Mouse (Mus musculus): ENCODE results near the gene Fam189a2. TPM values are rescaled to one million over a fixed set of nuclear protein-coding genes. Genes with fewer than 3 reads are reported as not detected.

Gene Fam189a2
- total RNA-seq (2022): 10 to 100 TPM in 1 of 4 experiments, 1 to 10 TPM in 3; 9.2 to 12.1 (median 9.6) TPM

DNA sequence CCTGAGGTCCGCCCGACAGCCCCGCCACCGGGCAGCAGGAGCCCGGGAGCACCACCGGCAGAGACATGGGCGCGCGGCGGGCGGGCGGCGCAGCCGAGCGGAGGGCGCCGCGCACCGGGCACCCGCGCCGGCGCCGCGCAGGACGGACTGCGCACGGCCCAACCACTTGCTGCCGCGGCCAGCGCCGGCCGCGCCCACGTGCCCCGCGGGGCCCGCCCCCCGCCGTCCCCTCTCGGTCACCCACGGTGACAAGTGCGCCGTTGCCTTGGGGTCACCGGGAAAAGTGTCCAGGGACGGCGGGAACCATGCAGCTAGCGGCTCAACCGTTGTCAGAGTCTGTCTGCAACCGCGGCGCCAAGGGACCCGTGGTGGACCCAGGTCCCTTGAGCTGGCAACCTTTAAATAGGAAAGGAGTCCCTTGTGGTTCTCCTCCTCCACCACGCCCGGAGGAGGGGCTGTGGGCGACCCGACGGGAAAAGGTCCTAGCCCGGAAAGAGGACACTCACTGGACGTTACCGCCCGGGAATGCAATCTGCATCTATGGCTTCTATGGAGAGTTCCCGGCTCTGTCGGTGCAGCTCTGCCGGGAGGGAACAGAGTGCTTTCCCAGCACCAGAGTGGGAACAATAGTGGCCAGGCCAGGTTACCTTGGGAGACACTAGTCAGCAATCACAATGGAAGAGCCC, at the start of gene Fam189a2:
Fam189a2 (minus strand) TSS at position 149 of the 686 bp plus-strand sequence.
- DNase-seq (ENCODE audit: low spot score in 2 of 2): peak in 1 of 2 experiments; percentile 18

DNA sequence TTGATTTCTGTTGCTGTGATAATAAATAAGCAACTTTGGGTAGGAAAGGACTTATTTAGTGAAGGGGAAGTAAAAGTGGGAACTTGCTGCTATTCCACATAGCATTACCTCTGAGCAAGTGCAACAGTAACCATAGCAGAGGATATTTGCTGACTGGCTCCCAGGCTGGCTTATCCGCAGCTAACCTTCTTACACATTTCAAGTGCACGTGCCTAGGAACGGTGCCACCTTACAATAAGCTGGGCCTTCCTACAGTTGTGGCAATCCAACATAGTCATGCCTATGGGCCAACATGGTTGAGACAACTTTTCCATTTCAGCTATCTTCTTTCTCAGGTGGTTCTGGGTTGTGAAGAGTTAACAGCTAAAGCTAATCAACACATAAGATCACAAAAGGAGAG, 46.8 kb upstream of the Fam189a2 start:
- DNase-seq (ENCODE audit: low spot score in 2 of 2): no peak

DNA sequence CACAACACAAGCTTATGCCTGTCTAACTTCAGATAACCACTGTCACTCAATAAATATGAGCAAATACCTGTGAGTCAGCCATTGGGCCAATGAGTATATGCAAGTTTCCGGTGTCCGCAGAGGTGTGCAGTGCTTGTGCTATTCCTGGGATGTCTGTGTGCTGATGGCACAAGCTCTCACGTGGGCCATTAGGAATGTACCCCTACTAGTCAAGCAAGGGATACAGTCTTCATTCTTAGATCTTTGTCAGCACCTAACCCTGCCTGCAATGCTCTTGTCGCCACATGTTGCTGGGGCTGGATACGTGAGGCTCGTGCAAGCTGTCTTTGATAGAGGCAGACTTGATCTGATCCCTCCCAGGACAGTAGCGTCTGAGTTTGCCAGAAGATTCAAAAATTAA, 45.7 kb upstream of the Fam189a2 start:
- DNase-seq (ENCODE audit: low spot score in 2 of 2): no peak

DNA sequence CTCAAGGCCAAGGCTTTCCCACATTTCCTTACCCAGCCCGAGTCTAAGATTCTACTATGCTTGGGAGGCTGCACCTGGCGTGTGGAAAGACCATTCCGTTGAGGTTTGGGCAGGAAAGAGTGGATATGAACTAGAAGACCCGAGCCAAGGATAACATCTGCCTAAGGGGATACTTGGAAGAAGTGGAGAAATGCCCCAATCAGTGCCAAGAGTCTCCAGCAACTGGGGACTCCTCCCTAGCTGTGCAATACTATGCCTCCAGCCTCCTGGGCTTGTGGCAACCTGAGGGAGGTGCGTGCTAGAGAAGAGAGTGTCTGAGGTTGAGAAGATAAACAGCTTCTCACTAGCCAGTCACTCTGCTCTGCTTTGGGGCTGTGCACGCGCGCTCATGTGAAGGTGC, 45.1 kb upstream of the Fam189a2 start:
- no peak for DNase-seq (ENCODE audit: low spot score in 2 of 2)

DNA sequence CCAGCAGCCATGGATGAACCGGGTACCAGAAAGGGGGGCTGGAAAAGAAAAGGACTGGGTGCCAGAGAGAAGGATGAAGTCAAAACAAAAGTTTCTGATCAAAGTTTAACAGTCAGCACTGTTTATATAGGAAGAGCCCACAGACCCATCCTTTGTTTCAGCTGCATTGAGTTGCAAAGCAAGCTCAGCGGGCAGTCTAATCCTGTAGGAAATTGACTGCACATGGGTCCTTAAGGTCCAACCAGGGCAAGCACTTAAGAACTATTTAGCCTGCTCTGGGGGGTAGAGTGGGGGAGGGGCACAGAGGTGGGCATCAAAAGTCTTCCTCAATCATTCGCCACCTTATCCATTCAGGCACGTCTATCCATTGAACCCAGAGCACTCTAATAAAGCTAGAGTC, 42.3 kb upstream of the Fam189a2 start:
- no peak for DNase-seq (ENCODE audit: low spot score in 2 of 2)

DNA sequence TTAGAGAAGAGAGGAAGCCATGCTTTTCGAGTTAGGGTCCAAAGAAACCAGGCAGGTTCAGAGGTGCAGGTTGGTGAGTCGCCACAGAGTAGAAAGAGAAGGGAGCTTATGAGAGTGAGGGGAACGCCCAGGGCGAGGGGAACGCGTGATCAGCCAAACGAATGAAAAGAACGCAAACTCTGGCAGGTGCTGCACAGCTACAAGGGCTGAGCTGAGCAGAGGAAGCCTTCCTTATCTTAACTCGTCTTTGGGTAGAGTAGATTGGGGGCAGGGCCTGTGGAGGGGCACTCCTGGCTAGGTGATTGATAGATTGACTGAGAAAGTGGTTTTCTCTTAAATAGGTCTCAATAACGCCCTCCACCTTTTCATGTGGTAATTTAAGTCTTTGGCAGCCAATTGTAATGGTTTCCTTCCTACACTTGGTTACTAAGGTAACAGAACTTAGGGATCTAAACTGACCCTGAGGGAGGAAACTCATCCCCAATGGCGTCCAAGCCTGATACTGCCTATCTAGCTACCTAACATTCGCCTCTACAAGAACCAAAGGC, 33.6 kb upstream of the Fam189a2 start:
- no peak for DNase-seq (ENCODE audit: low spot score in 2 of 2)

DNA sequence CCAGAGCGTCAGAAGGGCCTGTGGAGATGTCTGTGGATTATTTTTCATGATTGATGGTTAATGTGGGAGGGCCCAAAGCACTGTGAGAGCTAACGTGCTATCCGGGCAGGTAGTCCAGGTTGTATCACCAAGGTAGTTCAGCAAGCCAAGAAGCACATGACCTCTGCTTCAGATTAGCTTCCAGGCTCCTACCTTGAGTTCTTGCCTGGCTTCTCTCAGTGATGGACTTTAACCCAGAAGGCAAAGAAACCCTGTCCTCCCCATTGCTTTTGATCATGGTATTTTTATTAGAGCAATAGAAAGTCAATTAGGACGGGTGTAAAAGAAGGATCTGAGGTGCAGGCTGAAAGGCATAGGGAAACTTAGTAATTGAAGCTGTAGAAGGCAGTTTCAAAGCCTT, 32.8 kb upstream of the Fam189a2 start:
- no peak for DNase-seq (ENCODE audit: low spot score in 2 of 2)

DNA sequence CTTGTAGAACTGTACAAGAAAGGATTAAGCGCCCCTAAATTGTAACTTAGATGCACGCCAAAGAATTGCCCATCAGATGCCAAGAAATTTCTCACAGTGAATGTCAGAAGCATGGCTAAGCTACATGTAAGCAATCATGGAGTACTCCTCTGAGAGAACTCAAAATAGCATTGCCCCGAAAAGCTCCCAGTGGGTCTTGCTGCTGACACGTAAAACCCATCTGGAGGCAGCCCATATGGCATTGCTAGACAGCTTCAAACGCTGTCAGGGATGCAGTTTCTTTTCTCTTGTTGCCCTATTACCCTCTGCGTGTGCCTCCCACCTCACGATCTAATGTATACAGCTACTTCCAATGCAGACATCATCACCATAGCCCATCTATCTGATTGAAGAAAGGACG, 28.0 kb upstream of the Fam189a2 start:
- DNase-seq (ENCODE audit: low spot score in 2 of 2): no peak

DNA sequence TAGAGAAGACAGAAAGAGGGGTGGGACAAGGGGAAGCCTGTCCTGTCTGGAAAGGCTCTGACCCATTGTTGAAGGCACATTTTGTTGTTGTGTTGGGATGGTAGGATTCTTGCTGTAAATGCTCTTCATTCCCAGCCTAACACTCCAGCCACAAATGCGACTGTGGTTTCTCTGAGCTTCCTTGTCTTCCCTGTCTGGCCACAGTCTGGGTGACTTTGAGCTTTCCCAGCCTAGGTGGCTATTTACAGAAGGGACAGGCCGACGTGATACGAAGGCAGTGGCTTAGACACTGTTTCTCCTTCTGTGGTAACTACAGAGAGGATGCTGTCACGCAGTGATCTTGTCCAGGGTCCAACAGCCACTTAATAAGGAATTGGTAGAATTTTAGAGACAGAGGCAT, 27.2 kb upstream of the Fam189a2 start:
- no peak for DNase-seq (ENCODE audit: low spot score in 2 of 2)

DNA sequence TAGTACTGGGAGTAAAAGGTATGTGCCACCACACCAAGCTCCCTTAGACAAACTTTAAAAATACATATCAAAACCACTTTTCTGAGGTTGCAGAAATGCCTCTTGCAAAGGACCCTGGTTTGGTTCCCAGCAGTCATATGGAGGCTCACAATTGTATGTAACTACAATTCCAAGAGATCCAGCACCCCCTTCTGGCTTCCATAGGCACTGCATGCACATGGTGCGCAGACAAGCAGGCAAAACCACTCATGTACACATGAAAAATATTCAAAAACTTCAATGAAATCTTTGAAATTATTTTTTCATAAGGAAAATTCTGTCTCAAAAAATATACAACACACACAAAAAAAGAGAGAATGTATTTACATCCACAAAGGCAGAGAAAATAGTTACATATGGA, 26.1 kb upstream of the Fam189a2 start:
- no peak for DNase-seq (ENCODE audit: low spot score in 2 of 2)

DNA sequence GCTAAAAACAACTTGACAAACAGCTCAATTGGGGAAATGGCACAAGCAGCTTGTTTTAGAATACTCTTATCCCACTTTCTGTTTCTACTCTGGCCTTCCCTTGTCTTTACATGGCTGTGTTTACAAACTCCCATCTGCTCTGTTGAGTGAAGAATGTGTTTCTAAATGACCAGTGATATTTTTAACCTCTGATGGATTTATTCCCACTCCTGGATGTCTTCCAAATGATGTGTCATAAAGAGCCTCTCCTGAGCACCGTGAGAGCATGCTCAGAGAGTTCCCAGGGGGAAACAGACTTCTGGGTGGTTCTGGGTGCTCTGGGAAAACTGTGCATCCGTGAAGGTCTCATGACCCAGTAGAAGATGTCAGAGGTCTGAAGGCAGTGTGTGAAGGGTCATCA, 24.1 kb upstream of the Fam189a2 start:
- DNase-seq (ENCODE audit: low spot score in 2 of 2): no peak

DNA sequence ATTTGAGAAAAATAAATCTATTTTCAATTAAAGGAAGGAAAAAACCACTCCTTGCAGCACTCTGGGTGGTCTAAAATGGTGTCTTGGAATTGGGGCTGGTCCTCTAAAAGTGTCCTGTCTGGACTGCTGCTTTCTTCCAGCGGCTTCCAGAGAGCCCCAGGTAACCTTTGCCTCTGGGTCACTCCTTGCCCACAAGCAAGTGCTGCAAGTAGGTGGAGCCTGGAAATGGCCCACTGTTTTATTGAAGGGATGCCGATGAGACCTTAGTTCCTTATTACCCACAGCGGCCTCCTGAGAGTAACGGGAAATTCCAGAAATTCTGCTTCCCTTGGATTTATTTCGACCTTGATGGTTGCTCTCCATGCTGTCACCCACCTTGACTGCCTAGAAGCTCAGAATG, 23.4 kb upstream of the Fam189a2 start:
- DNase-seq (ENCODE audit: low spot score in 2 of 2): no peak

DNA sequence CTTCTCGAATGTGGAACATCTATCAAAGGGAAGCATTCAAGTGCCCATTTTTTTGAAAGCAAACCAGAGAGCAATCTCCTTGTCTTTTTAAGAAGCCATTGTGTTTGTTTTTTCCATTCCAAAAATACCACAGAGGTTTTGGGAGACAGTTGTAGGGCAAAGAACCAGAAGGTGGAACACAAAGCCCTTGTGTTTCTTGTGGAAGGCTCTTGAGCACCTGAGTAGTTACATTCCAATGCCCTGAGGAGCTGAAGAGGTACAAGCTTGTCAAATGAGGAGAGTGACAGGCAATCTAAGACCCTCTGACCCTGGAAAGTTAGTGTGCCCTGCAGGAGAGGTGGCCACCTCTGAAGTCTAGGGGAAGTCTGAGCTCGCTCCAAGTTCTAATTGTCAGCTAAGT, 19.7 kb upstream of the Fam189a2 start:
- DNase-seq (ENCODE audit: low spot score in 2 of 2): no peak

DNA sequence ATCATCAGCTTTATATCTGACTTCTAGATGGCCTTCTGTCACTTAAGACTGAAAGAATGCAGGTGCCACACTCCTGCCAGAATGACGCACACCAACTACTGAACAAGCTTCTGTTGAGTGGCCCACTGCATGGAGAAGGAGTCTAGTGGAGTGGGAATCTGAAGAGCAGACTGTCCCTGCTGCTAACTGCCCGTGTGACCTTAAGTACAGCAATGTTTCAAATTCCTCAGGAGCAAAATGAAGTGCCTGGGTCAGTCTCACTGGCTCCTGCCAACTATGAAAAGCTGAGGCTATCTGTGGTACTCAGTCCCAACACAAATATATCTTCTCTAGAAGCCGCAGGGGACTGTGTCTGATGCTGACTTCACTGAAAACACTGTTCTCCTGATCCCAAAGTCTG, 18.5 kb upstream of the Fam189a2 start:
- no peak for DNase-seq (ENCODE audit: low spot score in 2 of 2)

DNA sequence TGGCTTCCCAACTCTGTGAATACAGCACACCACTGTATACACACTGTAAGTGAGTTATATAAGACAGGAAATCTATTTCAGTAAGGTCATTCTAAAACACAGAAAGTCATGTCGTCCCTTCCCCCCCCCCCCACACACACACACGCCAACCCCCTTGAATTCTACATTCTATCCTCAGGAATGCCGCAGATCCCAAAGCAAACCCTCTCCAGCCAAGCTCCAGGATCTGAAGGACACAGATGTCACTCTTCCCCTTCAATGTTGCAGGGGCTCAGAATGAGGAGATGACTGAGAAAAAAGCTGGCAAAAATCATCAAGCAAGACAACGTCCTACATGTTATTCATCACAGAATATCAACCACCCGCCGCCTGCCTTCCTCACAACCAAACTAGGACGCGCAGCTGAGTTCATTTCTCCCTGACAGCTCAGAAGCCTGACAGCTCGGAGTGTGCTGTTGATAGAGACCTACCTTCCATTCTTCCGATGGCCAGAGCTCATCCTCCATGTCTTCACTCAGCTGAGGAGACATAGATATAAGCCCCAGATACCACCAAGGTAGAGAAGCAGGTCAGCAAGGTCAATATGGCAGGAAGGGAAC, 15.7 kb upstream of the Fam189a2 start:
- DNase-seq (ENCODE audit: low spot score in 2 of 2): no peak

DNA sequence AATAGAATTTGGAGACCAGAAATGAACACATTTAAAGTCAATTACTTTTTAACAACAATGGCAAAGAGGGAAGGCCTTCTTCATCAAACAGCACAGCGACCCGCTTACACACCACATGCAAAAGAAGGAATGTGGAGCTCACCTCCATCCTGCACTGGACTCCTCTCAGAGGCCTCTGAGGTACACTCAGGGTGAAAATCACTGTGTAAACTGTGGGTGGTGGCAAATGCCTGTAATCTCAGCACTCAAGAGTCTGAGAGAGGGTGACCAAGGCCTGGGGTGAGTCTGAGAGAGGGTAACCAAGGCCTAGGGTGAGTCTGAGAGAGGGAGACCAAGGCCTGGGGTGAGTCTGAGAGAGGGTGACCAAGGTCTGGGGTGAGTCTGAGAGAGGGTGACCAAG, 11.6 kb upstream of the Fam189a2 start:
- no peak for DNase-seq (ENCODE audit: low spot score in 2 of 2)

DNA sequence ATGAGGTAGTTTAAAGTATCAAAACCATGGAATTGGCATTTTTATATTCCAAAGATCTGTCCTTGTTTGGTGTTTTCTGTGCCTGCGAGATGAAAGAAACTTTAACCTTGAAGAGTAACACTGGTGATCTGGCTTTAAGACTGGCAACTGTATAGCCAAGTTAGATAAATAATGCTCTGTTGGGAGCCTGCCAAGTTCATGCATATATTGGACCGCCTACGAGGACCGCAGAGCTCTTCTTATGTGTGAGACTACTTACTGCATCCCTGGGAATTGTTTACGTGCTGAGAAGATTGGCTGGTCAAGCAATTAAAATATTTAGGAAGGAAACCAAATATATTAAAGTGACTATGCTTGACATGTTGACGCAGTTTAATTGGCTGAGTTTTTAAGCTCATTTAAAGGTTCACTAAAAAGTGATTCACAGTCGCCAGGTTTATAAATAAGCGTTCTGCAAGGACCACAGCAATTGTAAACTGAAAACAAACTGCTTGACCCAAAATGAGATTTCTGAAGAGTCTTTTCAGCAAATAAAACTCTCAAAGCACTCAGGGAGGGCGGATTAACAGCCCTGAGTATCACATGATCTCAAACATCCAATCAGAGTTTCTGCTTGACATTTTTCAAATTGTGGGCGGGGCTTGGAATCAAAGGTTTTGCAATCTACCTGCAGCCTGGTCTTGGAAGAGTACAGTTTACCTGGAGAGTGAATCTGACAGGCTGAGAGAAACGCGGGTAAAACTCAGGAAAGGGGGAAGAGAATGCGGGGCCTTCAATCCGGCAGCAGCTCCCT, 8.4 kb upstream of the Fam189a2 start:
- no peak for DNase-seq (ENCODE audit: low spot score in 2 of 2)

DNA sequence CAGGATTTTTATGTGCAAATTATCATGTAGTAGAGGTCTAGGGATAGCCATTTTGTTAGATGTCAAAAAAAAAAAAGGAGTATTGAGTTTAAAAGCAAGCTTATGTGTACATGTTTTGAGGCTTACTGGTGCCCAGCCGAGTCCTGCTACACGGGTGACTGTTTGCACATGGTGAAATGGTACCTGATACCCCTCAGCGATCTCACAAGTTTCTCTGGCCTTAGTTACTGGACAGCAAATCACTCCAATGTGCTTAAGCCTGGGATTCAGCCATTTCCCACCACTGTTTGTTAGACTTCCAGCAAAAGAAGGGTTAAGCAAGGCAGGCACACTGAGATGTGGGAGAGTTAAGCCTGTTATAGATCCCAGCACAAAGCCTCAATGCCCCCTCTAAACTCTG, 3.5 kb upstream of the Fam189a2 start:
- no peak for DNase-seq (ENCODE audit: low spot score in 2 of 2)

DNA sequence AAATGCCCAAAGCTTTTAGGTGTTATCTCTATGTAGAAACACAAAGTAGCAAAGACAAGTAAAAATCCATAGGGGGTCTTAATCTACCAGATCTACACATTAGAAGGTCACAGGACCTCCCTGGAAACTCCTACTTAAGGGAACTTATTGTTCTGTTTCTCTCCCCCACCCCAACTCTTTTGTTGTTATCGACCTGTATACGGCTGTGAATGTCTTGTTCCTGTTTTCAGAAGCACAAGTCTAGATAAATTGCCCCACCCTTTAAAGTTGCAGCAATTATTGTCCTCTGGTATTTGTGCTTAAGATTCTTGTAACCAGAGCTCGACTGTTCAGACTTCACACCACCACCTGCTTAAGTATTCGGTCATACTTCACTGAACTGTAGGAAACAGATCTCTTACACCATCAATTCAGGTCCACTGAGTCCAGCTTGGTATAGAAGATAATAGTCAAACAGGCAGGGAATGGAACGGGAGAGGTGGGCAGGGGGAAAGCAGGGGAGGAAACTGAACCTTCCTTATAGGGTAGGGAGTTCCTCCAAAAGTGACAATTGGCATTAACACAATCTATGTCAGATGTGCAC, 1.9 kb upstream of the Fam189a2 start:
- DNase-seq (ENCODE audit: low spot score in 2 of 2): no peak

DNA sequence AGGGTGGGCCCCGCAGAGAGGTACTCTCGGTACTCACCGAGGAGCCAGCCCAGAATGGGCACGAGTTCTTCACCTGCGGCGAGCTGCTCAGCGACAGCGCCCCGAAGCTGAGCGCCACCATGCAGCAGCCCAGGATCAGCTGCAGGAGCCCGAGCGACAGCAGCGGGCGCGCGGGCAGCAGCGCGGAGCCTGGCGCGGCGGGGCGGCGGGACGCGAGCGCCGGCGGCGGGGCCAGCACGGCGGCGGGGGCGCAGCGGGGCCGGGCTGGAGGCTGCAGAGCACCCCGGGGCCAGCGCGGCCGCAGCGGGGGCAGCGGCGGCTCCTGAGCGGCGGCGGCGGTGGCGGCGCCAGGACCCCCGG, 328 bp downstream of the Fam189a2 start:
- DNase-seq (ENCODE audit: low spot score in 2 of 2): peak; percentile 21 to 30

DNA sequence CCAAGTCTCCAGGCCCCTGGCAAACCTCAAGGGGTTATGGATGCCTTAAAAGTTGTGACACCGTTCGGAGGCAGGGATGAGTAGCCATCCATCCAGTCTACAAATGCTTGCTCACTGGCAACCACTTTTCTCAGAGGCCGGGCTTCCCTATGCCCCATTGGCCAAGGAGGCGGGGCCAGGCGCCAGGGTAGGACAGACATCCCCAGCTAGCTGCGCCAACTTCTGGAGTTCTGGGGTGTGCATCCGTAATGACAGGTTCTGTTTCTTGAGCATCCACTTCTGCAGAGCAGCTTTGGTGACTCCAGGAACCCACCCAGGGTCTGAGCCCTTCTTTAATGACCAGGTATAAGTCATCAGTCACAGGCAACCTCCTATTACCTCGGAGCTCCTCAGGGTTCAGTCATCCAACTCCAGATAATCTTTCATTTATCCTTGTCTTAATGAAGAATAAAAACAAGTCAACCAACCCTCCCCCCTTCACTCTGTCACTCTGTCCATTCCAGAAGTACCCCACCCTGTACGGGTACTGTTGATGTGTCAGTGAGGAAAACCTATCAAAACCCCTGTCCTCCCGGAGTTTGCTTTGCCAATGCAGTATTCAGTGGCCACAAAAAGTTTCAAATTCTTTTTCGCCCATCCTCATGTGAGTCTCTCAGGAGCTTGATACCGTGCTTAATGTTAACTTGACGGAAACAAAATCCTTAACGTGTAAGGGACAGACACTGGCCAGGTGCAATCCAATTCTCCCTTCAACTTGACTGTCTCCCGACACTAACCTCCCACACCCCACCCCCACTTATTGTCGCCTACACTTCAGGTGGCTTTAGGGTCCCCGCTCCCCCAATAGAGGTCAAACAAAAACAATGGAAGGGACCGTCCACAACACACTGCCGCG, 956 bp downstream of the Fam189a2 start:
- no peak for DNase-seq (ENCODE audit: low spot score in 2 of 2)

Data from left cerebral cortex, adult 8-10 months (tissue).